Mouse (Mus musculus) left cerebral cortex, adult 18-20 months (tissue): ENCODE data around the gene Tfap4. TPM values are rescaled to one million over a fixed set of nuclear protein-coding genes. Genes with fewer than 3 reads are reported as not detected.
"Not testable (repeated sequence)": the region's sequence is repeated elsewhere in the genome, so short reads cannot be mapped to it uniquely, and the experiment has no call there.

ENCODE experiments used
- DNase-seq, 2 experiments: peaks; one replicate each; pipeline ENCODE4 v3.0.0; 2021 to 2022; ENCODE audit warnings: low spot score in 2 of 2, mixed read lengths in 1 of 2
- total RNA-seq, 2 experiments: library from RNA; stranded (reverse); gene quantifications; 2 replicates each; pipeline ENCODE4 v1.2.3; 2021

Tfap4 gene
- total RNA-seq, 2 experiments from 2014 or later: 3.5 to 3.6 TPM

- no peak for DNase-seq
These were observed 2.6 kb downstream of the Tfap4 start for GRCm38 (mm10) chr16:4557085-4557484.

GRCm38 (mm10) chr16:4555555-4555954, 4.1 kb downstream of the Tfap4 start:
- no peak for DNase-seq

GRCm38 (mm10) chr16:4552829-4553550, 6.7 kb downstream of the Tfap4 start:
- no peak for DNase-seq

DNA sequence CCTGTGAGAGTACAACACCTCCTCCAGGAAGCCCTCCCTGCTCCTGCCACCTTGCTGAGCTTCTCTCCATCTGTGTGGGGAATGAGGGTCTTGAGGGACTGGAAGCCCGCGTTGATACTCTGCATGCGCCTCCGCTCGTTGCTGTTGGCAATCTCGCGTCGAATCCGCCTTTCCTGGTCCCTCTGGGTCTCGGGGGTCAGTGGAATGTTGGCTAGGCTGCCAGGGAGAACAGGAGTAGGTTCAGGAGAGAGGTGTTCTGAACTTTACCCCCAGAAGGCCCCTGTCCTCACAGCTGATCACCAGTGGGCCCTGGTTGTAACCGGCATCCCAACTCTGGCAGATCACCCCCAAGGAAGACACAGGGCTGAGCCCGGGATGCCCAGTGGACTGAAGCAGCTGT, 7.8 kb downstream of the Tfap4 start:
- DNase-seq: no peak

DNA sequence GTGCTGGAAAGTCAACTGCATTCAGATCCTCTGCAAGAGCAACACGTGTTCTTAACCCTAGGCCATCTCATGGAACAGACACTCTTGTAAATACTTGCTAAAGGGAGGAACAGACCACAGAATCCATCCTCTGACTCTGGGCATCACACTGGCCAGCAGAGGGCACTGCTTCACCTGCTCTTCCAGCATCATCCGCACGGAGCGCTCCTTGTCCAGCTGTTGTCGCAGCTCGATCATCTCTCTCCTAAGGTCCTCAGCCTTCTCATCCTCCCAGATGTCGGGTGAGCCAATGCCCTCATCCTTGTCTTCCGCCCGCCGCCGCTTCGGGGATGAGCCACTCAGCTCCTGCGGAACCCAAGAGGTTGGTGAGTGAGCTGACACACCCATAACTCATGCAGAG, 8.6 kb downstream of the Tfap4 start:
- DNase-seq: peak; percentile 75 to 76

DNA sequence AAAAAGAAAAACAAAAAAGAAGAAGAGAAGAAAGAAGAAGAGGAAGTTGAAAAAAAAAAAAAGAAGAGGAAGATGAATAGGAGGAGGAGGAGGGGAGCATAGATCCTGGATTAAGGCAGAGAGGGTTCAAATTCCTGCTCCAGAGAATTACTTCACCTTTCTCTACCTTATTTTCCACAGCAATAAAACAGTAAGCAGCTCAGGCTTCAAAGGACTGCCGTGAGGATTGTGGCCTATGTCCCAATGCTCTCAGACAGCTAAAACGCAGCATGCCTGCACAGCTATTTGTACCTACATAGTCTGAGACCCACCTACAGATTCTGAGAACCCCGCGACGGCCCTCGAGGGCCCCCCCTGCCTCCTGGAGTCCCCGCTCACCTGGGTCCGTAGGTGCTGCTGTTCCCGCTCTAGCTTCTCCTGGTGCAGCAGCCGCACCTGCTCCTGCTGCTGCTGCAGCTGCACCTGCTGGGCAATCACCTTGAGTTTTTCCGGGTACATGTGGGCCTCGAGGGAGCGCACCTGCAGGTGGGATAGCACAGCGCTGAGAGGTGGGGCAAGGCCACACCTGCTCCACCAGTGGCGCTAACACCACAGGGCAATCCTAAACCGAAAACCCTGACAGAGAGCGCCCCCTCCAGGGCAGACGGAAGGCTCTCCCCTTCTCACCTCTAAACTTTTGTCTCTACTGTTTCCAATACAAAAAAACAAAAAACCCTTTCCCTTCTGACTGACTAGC, 10.5 kb downstream of the Tfap4 start:
- no peak for DNase-seq

DNA sequence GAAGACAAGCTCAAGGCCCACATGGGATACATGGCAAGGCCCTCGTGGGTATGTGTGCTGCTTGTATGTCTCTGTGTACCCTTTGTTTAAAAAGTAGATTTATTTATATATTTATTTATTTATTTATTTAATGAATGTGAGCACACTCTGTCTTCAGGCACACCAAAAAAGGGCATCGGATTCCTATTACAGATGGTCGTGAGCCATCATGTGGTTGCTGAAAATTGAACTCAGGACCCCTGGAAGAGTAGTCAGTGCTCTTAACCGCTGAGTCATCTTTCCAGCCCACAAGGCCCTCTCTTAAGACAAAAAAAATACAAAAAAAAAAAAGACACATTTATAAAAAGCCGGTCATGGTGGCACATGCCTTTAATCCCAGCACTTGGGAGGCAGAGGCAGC, 12.0 kb downstream of the Tfap4 start:
- no peak for DNase-seq

DNA sequence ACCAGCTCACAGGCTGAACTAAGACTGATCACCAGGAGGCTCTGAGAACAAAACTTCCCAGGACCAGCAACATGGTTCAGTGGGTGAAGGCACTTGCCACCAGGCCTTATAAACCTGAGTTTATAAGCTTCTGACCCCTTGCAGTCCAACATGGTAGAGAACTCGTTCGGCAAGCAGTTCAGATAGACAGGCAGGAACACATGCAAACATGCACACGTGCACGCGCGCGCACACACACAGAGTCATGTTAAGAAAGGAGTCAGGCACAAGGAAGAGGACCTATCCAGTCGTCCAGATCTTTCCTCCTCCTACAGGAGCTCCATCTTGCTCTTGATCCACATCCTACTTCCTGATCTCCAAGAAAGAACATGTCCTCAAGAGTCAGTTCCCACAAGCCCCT, 12.8 kb downstream of the Tfap4 start:
- DNase-seq: no peak

DNA sequence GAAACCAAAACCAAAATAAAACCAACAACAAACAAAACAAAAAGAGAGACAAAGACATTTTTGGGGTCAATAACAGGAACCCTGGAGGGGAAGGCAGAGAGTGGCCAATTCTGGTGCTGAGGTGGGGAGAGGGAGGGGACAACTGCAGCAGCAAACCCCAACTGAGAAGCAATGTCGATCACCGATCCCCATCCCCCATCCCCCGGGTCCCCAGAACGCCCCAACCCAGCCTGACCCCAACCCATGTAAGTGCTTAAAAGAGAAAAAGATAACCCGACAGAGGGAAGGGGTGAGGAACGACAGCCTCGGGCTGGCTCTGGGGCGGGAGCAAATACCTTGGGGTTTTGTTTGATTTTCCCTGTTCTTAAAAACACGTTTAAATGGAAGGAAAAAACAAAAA, 14.8 kb downstream of the Tfap4 start:
- DNase-seq: no peak

DNA sequence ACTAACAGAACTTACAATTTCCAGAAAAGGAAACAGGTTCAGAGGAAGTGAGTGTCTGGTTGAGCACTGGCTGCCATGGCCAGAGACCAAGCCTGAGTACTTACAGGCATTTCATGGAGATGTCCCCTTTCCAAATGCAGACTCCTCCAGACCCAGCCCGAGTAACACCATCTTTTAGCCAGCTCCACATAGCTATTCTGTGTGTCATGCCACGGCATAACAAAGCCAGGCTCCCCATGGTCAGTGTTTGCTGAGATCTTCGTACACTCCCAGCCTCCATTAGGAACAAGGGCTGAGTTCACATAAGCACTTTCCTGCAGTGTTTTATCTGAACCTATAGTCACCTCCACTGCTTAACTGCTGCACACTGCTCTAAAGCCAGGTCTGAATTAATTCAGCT, 16.4 kb downstream of the Tfap4 start:
- no peak for DNase-seq

DNA sequence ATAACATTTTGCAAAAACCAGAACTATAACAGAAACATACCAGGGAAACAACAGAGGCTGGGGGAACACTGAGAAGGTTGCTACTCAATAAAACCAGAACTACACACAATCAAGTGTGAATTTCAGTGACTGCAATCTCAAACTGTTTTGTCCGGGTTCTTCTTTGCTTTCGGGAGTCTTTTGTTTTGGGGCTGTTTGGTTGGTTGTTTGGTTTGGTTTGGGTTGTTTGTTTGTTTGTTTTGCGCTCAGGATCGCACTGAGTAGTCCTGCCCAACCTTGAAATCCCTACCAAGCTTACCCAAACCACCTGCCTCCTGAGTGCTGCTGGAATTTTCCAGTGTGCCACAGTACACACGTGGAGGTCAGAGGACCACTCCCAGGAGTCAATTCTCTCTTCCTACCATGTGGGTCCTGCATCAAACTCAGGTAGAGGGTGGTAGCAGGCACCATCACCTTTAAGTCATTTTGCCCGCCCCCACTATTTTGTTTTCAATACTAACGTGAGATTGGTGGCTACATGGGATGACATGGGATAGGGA, 17.3 kb downstream of the Tfap4 start:
- DNase-seq: no peak

- DNase-seq: peak; percentile 100
These were observed 18.0 kb downstream of the Tfap4 start, which contains the start of gene Srl for GRCm38 (mm10) chr16:4541501-4542198. TSS of gene Srl (minus strand) at chr16:4541816.

DNA sequence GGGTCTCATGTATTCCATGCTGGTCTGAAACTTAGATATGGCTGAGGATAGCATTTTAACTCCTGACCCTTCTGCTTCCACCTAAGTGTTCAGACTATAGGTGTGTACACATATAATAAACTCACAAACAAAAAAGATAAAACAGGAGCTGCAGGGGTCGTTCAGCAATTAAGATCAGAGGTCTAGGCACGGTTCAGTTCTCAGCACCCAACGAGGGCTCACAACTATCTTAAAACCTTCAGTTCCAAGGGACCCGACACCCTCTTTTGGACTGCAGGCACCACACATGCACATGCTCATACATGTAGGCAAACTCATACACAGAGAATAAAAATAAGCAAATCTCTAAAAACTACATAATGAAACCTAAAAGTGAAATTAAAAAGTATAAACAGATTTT, 18.6 kb downstream of the Tfap4 start:
- DNase-seq: no peak

DNA sequence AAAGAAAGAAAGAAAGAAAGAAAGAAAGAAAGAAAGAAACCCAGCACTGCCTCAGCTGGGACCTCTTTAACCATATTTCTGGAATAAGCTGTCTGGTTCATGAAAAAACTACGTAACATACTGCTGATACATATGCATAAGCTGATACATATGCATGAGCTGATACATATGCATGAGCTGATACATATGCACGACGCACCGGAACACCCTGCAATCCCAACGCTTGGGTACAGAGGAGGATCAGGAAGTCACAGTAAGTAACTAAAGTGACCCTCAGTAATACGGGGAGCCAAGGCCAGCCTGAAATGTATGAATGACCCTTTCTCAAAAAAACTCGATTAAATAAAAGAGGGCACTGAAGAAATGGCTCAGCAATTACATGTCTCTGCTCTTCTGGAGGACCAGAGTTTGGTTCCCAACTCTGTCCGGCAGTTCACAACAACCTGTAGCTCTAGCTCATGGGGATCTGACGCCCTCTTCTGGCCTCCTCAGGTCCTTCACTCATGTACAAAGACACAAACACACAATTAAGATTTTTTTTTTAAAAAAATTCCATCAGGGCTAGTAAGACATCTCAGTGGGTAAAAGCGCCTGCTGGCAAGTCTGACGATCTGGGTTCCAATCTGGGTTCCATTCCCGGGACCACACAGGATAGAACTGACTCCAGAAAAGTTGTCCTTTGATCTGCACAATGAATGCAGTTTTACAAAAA, 19.4 kb downstream of the Tfap4 start:
- no peak for DNase-seq

GRCm38 (mm10) chr16:4539521-4539920, 20.1 kb downstream of the Tfap4 start:
- DNase-seq: no peak

- no peak for DNase-seq
These were observed 21.9 kb downstream of the Tfap4 start for GRCm38 (mm10) chr16:4537616-4538358.

DNA sequence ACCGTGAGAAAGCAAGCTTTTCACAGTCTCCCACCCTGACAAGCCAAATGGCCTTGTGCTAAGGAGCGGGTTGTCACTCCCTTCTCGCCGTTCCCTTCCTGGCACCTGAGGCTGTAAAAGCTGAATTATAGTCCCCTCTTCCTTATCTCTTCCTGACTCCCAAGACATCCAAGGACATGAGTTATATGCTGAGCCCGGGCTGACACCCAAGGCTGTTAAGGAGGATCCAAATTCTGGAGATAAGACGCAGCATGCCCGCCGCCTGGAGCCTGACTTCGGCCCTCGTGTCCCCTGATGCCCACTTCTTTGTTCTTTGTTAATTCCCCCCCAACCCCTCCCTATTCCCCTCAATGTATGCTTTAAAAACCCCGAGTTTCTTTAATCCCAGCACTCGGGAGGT, 32.3 kb downstream of the Tfap4 start:
- not testable (repeated sequence) for DNase-seq

GRCm38 (mm10) chr16:4523313-4524004, 36.2 kb downstream of the Tfap4 start:
- no peak for DNase-seq

DNA sequence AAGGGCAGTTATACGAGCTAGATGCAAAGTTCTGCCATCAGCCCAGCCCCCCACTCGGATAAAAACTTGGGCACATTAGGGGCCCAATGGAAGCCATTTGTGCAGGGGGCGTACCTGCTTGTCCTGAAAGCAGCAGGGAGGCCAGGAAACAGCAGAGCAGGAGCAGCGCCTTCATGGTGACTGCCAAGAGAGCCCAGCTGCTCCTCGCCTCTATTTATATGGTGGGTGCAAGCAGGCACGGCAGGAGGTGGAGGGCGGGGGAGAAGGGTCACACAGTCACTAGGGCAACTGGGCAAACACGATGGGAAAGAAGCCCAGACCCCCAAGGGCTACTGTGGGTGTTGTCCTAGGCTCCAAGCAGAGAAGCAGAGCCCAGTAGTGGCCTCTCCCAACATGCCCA, 36.8 kb downstream of the Tfap4 start:
- DNase-seq: no peak
